Mouse (Mus musculus): ENCODE data around the gene Uqcc1. TPM values are rescaled to one million over a fixed set of nuclear protein-coding genes. Genes with fewer than 3 reads are reported as not detected.
"Not testable (repeated sequence)": the region's sequence is repeated elsewhere in the genome, so short reads cannot be mapped to it uniquely, and the experiment has no call there.

Gene Uqcc1
- total RNA-seq, 2 experiments from 2014 or later: 184 to 197 TPM

GRCm38 (mm10) chr2:155862573-155863300 is 67.4 kb downstream of the Uqcc1 start:
- no peak for DNase-seq
- intact Hi-C loops (cut with DNase I): no loop called here

DNA sequence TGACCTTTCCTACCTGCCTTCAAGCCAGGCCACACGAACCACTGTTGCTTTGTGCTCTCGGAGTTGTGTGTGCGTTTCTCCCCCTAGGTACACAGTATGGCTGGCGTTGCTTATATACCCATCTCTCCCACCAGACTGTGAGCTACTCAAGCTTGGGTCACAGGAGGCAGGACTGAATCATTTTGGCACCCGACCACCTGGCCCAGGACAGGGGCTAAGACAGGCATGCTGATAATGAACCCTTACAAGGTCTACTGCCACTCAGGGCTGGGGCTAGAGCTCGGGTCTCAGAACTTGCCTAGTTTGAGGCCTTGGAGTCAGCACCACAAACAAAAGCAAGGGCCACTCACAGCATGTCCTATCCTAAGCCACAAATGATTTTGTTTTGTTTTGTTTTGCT is 68.5 kb downstream of the Uqcc1 start:
- DNase-seq: peak; percentile 12 to 18
- intact Hi-C loops (cut with DNase I): no loop called here

DNA sequence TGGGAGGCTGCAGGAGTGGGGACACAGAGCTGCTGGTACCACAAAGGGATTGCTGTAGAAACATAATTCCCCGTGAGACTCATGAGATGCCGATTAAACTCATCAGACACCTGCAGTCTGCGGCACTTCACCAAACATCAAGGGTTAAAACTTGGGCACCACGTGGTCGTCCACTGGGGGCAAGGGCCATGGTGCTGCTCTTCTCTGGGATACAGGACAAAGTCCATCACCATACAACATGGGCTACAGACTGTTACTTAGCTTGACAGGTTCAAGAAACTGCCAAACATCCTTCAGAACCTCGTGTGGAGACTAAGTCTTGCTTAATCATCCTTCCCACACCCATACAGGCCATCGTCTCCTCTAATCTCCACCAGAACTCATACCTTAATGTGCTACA is 70.0 kb downstream of the Uqcc1 start:
- no peak for DNase-seq
- intact Hi-C loops (cut with DNase I): no loop called here

DNA sequence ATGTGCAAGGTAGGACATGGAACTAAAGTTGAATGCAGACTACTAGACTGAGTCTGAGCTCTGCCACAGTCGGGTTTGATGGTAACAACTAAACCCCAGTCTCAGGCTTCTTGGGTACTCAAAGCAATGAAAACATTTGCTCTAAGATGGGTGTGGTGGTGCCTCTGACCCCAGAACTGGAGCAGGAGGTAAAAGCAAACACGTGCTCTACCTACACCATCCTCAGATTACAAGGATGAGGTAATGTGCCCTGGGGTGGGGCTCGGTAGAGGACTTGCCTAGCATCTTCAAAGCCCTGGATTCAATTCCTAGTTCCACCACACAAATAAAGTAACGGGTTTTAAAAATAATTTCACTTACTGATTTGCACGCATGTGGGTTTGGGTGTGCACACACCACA is 77.6 kb downstream of the Uqcc1 start:
- DNase-seq: no peak
- intact Hi-C loops (cut with DNase I): no loop called here

DNA sequence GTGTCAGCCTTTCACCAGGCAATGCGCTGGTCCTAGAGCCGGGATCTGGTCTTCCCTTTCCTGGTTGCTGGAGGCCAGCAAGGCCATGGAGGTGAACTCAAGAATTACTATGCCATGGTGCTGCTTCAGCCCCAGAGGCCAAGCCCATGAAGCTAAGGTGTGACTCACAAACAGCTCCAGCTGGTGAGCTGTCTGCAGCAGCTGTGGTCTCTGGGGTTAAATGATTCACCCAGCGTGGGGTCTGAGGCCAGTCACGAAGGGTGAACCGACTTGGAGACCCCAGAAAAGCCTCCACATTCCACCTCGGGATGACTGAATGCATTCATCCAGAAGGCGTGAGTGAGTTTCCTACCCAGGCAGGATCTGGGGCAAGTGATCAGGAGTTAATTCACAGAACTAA is 80.0 kb downstream of the Uqcc1 start:
- intact Hi-C loops (cut with DNase I): no loop called here
- no peak for DNase-seq

- intact Hi-C loops (cut with DNase I): no loop called here
- DNase-seq: no peak
Observed at GRCm38 (mm10) chr2:155849464-155849863, 80.6 kb downstream of the Uqcc1 start.

GRCm38 (mm10) chr2:155848291-155848690 is 81.8 kb downstream of the Uqcc1 start:
- DNase-seq: peak; percentile 74 to 87
- intact Hi-C loops (cut with DNase I): no loop called here

DNA sequence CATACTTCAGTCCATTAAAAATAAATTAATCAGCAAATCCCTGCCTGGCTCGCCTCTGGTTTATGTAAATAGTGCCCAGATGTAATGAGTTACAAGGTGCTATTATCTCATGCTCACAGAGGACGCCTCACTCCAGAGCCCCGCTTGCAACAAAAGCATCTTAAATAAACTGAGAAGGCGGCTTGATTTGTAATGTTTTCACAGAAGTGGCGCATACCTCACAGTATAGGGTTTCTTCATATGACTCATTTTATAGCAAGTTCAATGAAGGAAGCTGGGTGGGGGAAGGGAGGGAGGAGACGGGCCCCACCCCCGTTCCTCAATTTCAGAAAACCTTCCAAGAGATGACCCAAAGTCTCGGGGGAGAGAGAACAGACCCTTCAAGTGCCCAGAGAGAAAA is 83.2 kb downstream of the Uqcc1 start:
- DNase-seq: no peak
- intact Hi-C loops (cut with DNase I): loop anchor here (1.0 kb wide), 1 partner anchor 99 kb away; no protein-coding TSS in a partner anchor

- no peak for DNase-seq
Observed at GRCm38 (mm10) chr2:155838961-155839360, 91.1 kb downstream of the Uqcc1 start.

DNA sequence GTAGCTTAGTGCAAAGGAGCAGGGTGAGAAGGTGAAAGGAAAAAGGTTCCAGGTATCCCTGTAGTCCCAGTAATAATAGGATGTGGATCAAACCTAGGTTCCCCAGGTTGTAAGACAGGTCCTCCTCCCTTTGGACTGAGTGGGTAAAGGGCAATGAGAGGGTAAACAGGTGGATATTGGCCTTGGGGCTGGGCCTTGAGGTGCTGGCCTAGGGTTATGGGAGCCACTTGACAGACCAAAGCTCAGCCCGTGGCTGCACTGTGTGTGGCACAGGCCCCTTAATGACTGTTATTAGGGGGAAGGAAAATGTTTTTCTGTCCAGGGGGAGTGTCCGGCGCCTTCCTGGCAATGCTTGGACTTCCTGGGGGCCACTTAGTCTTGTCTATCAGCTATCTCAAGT is 92.1 kb downstream of the Uqcc1 start:
- DNase-seq: no peak
- intact Hi-C loops (cut with DNase I): no loop called here

More at GRCm38 (mm10) chr2:155838961-155839360, 91.1 kb downstream of the Uqcc1 start:
- intact Hi-C loops (cut with DNase I): no loop called here

DNA sequence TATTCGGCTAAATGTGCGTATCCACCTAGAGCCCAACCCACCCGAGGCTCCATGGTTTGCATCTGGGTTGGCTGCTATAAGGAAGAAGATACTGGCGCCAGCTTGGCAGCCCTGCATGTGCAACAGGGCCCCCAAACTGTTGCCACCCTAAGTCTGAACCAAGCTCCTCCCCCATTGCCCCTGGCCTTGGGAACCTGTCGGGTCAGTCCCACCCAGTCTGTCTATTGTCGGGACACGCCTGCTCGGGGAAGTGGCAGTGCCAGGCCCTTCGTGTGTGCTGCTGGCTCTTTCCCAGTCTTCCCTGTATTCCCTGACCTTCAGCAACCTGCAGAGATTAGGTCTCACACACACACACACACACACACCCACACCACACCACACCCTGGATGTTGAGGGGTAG is 95.4 kb downstream of the Uqcc1 start, which contains the start of gene Fam83c:
Gene Fam83c (minus strand): TSS at position 123 of the 400 bp plus-strand sequence.
- no peak for DNase-seq
- intact Hi-C loops (cut with DNase I): no loop called here

DNA sequence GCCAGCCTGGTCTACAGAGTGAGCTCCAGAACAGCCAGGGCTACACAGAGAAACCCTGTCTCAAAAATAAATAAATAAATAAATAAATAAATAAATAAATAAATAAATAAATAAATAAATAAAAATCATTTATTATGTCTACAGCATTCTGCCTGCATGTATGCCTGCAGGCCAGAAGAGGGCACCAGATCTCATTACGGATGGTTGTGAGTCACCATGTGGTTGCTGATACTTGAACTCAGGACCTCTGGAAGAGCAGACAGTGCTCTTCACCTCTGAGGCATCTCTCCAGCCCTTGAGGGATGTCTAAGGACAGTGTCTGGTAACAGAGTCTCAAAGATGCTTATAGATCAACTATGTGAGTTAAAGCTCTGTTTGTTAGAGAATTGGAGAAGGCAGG is 98.0 kb downstream of the Uqcc1 start:
- DNase-seq; intact Hi-C loops (cut with DNase I): not testable (repeated sequence)

DNA sequence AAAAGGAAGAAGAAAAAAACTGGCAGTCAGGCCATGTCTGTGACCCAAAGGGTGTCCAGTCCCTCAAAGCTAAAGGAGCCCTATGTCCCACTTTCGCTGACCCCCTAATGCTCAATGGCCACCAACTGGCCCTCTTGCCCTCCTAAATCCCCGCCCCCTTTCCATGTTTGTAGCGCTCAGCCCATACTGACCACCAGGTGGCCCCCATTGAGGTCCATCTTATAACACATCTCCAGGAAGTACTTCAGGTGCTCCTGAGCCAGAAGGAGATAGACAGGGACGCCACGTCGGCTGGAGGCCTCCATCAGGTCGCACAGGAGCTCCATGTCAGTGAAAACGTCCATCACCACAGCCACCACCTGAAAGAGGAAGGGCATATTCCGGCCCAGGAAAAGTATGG is 98.8 kb downstream of the Uqcc1 start:
- DNase-seq: no peak
- intact Hi-C loops (cut with DNase I): no loop called here

- intact Hi-C loops (cut with DNase I): no loop called here
- DNase-seq: no peak
Observed at GRCm38 (mm10) chr2:155830841-155831240, 99.3 kb downstream of the Uqcc1 start.

GRCm38 (mm10) chr2:155826630-155827424 is 103.3 kb downstream of the Uqcc1 start, which contains the start of gene Eif6:
Eif6 (minus strand) TSS chr2:155826925.
- DNase-seq: peak; percentile 89 to 92
- intact Hi-C loops (cut with DNase I): no loop called here

- intact Hi-C loops (cut with DNase I): no loop called here
- no peak for DNase-seq
Observed at GRCm38 (mm10) chr2:155825904-155826629, 104.0 kb downstream of the Uqcc1 start.

DNA sequence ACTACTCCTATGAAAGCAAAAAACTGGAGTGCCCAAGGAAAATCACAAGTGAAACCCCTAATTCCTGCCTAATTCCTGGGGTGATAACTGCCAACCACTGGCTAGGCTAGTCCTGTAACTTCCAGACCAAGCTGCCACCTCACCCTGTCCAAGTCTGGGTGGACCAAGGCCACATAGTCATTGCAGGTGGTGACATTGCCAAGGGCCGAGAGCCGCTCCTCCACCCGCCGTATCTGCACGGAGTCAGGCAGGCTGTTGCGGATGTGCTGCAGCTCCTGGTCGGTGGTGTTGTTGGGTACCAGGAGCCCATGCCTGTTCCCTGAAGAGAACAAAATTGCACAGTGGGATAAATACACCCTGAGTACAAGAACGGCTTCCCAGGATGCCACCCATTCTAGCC is 106.4 kb downstream of the Uqcc1 start:
- DNase-seq: no peak
- intact Hi-C loops (cut with DNase I): no loop called here

GRCm38 (mm10) chr2:155820779-155821178 is 109.3 kb downstream of the Uqcc1 start:
- intact Hi-C loops (cut with DNase I): no loop called here
- no peak for DNase-seq

DNA sequence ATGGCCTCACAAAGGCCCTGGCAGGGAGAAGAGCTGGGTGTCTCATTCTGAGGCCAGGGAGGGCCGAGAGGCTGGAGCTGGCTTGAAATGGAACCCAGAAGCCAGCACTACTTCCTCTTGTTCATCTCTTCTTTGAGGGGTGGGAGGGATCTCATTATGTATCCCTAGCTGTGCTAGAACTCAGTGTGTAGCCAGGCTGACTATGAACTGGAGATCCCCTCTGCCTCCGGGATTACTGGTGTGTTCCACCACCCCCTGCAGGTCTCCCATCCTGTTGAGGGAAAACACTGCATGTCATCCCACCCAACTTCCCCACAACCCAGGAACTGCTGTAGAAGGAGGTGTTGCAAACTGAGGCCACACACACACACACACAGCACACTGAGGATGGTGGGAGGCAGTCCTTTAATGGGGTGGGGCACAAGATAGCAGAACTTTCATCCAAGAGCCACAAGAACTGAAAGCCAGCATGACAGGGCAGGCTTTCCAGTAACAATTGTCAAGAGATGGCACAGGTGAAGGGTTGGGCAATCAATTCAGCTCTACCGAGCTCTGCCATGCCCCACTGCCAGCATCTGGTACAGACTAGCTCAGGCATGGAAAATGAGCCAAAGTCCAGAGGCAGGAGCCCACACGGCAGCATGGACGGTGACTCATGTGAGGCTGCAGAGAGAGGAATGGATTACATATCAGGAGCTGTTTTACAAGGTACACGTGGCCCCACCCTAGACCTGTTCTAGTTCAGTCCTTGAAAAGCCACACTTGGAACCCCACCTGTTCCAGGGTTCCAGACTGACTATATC is 110.5 kb downstream of the Uqcc1 start:
- no peak for DNase-seq
- intact Hi-C loops (cut with DNase I): no loop called here

DNA sequence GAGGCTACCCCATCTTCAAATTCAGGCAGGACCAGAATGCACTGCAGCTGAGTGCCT is 110.9 kb downstream of the Uqcc1 start, which contains the start of gene BC029722:
Gene BC029722 (minus strand): TSS at position 35 of the 57 bp plus-strand sequence.
- intact Hi-C loops (cut with DNase I): no loop called here
- DNase-seq: no peak
